Mouse (Mus musculus) cerebellum, adult 2 months (tissue): ENCODE measurements around the gene Rnf144b.

ENCODE experiments used
- CTCF ChIP-seq: fragments of 200-500 bp; IDR thresholded peaks from 2 replicates; pipeline ENCODE4 v1.5.1; 2011; ENCODE audit warnings: low read depth, mild to moderate bottlenecking, control low read depth, low read length, moderate library complexity, borderline replicate concordance; ENCODE audit not compliant: insufficient read depth
- POLR2A ChIP-seq: fragments of 200-500 bp; IDR thresholded peaks from 2 replicates; pipeline ENCODE4 v1.6.1; 2011; ENCODE audit warnings: low read length, control low read depth, borderline replicate concordance; ENCODE audit not compliant: insufficient read depth

DNA sequence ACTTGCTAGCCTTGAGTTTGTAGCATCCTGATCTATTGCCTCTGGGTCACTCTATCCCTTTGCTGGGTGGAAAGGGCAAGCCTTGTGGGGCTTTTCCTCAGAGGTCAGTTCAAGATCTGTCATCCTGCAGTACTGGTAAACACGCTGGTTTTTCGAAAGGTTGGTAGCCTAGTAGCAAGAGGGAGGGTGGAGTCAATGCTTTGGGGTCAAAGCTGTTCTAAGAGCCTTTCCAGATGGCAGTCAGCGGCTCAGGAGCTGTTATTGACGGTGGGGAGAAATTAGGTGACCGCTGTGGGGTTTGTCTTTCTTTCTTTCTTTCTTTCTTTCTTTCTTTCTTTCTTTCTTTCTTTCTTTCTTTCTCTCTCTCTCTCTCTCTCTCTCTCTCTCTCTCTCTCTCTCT, 34.4 kb downstream of the Rnf144b start:
- no peak for TF ChIP-seq CTCF
- no peak for TF ChIP-seq POLR2A
